Mouse (Mus musculus): ENCODE measurements around the gene Rhoh.
A peak's percentile ranks its signal among the peaks of the same experiment; 100 is the strongest.

Gene Rhoh

GRCm38 (mm10) chr5:65929162-65929561, 68.1 kb downstream of the Rhoh start:
- peak; percentile 65 to 74 for DNase-seq (ENCODE audit: low spot score in 2 of 2)

DNA sequence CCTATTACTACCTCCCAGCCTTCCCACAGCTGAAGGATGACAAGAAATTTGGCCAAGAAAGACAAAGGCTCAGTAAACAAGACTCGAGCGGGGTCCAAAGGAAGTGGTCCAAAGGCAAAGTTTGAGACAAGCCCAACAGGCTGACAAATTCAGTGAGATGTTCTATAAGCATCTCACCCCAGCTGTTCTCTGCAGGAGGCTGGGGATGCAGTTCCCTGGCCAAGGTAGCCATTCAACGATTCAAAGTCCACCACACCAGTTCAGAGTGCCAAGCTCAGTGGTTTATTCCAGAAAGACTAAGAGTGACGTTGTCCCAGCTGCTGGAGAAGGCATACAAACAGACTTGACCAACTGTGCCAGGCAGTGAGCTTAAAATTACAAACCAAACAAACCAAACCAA, 69.2 kb downstream of the Rhoh start:
- no peak for DNase-seq (ENCODE audit: low spot score in 2 of 2)

DNA sequence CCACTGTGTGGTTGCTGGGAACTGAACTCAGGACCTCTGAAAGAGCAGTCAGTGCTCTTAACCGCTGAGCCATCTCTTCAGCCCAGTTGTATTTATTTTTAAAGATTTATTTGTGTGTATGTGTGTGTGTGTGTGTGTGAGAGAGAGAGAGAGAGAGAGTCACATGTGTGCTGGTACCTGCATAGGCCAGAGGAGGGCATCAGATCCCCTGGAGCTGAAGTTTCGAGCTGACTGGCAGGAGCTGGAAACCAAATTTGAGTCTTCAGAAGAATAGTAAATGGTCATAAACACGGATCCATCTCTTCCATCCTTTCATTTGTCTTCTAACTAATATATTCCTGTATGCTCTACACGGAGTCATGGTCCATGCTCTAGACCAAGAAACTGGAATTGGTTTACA, 72.2 kb downstream of the Rhoh start:
- no peak for DNase-seq (ENCODE audit: low spot score in 2 of 2)

- no peak for DNase-seq (ENCODE audit: low spot score in 2 of 2)
These were observed 72.8 kb downstream of the Rhoh start for GRCm38 (mm10) chr5:65933764-65934163.

GRCm38 (mm10) chr5:65934783-65935182, 73.8 kb downstream of the Rhoh start, which contains the start of gene Chrna9:
Gene Chrna9 (plus strand): TSS chr5:65934921.
- no peak for DNase-seq (ENCODE audit: low spot score in 2 of 2)

GRCm38 (mm10) chr5:65937011-65937726, 76.2 kb downstream of the Rhoh start:
- no peak for DNase-seq (ENCODE audit: low spot score in 2 of 2)

DNA sequence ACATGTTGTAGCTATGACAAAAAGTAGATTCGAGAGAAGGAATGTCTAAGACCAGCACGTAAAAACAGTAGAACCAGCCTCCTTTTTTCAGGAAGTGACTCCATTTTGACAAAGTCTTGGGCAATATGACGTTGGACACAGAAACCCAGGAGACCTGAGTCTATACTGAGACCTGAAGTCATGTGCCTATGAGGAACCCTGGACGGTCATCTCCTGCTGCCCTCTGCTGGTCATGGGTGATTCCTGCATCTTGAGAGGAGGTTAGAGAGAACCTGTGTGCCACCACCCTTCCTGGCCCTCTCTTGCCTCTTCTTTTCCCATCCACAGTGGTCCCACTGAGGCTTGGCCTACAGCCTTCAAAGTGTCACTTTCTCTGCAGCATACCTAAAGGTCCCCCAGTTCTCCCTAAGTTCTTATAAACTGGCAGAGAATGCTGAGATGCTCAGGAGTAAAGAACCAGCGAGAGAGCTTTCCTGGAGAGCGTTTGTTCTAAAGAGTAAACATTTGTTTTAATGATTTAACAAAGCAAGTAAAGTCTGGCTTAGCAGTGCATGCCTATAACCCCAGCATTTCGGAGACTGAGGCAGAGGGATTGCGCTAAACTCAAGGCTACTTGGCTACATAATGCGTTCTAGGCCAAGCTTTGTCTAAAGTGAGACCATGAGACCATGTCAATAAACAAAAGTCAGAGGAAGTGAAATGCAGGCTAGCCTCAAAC, 77.1 kb downstream of the Rhoh start:
- peak; percentile 86 to 93 for DNase-seq (ENCODE audit: low spot score in 2 of 2)

DNA sequence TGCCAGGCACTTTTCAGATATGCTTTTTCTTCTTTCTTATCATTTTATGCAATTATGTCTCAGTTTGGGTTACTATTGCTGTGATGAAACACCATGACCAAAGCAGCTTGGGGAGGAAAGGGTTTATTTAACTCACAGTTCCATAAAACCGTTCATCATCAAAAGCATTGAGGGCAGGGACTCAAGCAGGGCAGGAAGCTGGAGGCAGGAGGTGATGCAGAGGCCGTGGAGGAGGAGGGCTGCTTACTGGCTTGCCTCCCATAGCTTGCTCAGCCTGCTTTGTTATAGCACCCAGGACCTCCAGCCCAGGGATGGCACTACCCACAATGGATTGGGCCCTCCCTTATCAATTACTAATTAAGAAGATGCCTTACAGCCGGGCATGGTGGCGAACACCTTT, 80.1 kb downstream of the Rhoh start:
- DNase-seq (ENCODE audit: low spot score in 2 of 2) = no peak
